Mouse (Mus musculus) cerebellum, postnatal 25 days (tissue): ENCODE measurements around the gene Bag5.
"Not testable (repeated sequence)": the region's sequence is repeated elsewhere in the genome, so short reads cannot be mapped to it uniquely, and the experiment has no call there.

Experiments used
- DNase-seq, 2 experiments: peaks; one replicate each; pipeline ENCODE4 v3.0.0; 2021; ENCODE audit warnings: mixed read lengths in 2 of 2

The Bag5 gene

GRCm38 (mm10) chr12:111672581-111672980, 40.5 kb downstream of the Bag5 start:
- DNase-seq = peak in 1 of 2 experiments; percentile 71

GRCm38 (mm10) chr12:111672176-111672575, 40.9 kb downstream of the Bag5 start, which contains the start of gene Ckb:
TSS of gene Ckb (minus strand) at chr12:111672338.
- DNase-seq = peak; percentile 96

GRCm38 (mm10) chr12:111671431-111671902, 41.6 kb downstream of the Bag5 start:
- DNase-seq = peak; percentile 86 to 88

- no peak for DNase-seq
These were observed 42.1 kb downstream of the Bag5 start for GRCm38 (mm10) chr12:111670976-111671375.

GRCm38 (mm10) chr12:111670371-111670971, 42.6 kb downstream of the Bag5 start:
- DNase-seq = peak; percentile 88

GRCm38 (mm10) chr12:111669961-111670360, 43.1 kb downstream of the Bag5 start:
- peak in 1 of 2 experiments; percentile 49 for DNase-seq

GRCm38 (mm10) chr12:111669000-111669788, 43.9 kb downstream of the Bag5 start:
- peak; percentile 53 to 64 for DNase-seq

GRCm38 (mm10) chr12:111668457-111668912, 44.6 kb downstream of the Bag5 start:
- DNase-seq = peak; percentile 97 to 99

GRCm38 (mm10) chr12:111667421-111667820, 45.6 kb downstream of the Bag5 start:
- DNase-seq = no peak

GRCm38 (mm10) chr12:111666380-111666779, 46.7 kb downstream of the Bag5 start:
- no peak for DNase-seq

GRCm38 (mm10) chr12:111665041-111665880, 47.8 kb downstream of the Bag5 start:
- no peak for DNase-seq

- peak in 1 of 2 experiments; percentile 38 for DNase-seq
These were observed 48.9 kb downstream of the Bag5 start for GRCm38 (mm10) chr12:111664144-111664634.

GRCm38 (mm10) chr12:111663228-111664143, 49.6 kb downstream of the Bag5 start:
- DNase-seq = no peak

- DNase-seq = not testable (repeated sequence)
These were observed 51.5 kb downstream of the Bag5 start for GRCm38 (mm10) chr12:111661554-111661953.

- DNase-seq = no peak
These were observed 52.4 kb downstream of the Bag5 start for GRCm38 (mm10) chr12:111660628-111661027.
